Mouse (Mus musculus): ENCODE data around the gene Slitrk6.

Slitrk6 gene

GRCm38 (mm10) chr14:110754484-110755307 is at the start of gene Slitrk6:
Gene Slitrk6 (minus strand): TSS chr14:110755149.
- peak in 1 of 2 experiments; percentile 2 for DNase-seq (ENCODE audit: low spot score in 2 of 2)

- peak in 1 of 2 experiments; percentile 11 for DNase-seq (ENCODE audit: low spot score in 2 of 2)
Observed at GRCm38 (mm10) chr14:110777546-110777945, 22.6 kb upstream of the Slitrk6 start.

GRCm38 (mm10) chr14:110770694-110771093 is 15.7 kb upstream of the Slitrk6 start:
- no peak for DNase-seq (ENCODE audit: low spot score in 2 of 2)

GRCm38 (mm10) chr14:110762588-110763220 is 7.8 kb upstream of the Slitrk6 start:
- DNase-seq (ENCODE audit: low spot score in 2 of 2) = no peak

GRCm38 (mm10) chr14:110760909-110761308 is 6.0 kb upstream of the Slitrk6 start:
- DNase-seq (ENCODE audit: low spot score in 2 of 2) = no peak

GRCm38 (mm10) chr14:110755308-110755650 is 330 bp upstream of the Slitrk6 start:
- DNase-seq (ENCODE audit: low spot score in 2 of 2) = no peak

- DNase-seq (ENCODE audit: low spot score in 2 of 2) = no peak
Observed at GRCm38 (mm10) chr14:110739861-110740260, 15.1 kb downstream of the Slitrk6 start.

GRCm38 (mm10) chr14:110739368-110739767 is 15.6 kb downstream of the Slitrk6 start:
- no peak for DNase-seq (ENCODE audit: low spot score in 2 of 2)

GRCm38 (mm10) chr14:110728344-110728910 is 26.5 kb downstream of the Slitrk6 start:
- no peak for DNase-seq (ENCODE audit: low spot score in 2 of 2)

- DNase-seq (ENCODE audit: low spot score in 2 of 2) = no peak
Observed at GRCm38 (mm10) chr14:110724026-110724576, 30.8 kb downstream of the Slitrk6 start.
